Mouse (Mus musculus): Measurements from ENCODE around the gene Krtap7-1. TPM values are rescaled to one million over a fixed set of nuclear protein-coding genes. Genes with fewer than 3 reads are reported as not detected.

Gene Krtap7-1
- polyA plus RNA-seq (2015; fragmentation: Nextera tagmentation; extraction: Ambion mirVana), result not detected in 2 replicates

GRCm38 (mm10) chr16:89508223-89508622 is at the start of gene Krtap7-1:
TSS of gene Krtap7-1 (minus strand) at chr16:89508323.
- Histone ChIP-seq H3K4me2 (no peak within 1 kb of the TSS), H3K27ac (no peak within 1 kb of the TSS), H3K9ac (no peak within 1 kb of the TSS), H3K9me3 (replicated peaks) (no peaks in the 10 kb centered on the region), H3K27me3 (no peaks in the 10 kb centered on the region), H3K4me1 (replicated peaks) (no peaks in the 10 kb centered on the region), H3K36me3 (no peaks in the 10 kb centered on the region), H3K4me3 (no peak within 1 kb of the TSS)
- ATAC-seq (replicated peaks; ENCODE audit: insufficient number of reproducible peaks, insufficient read depth, low FRiP score, low read depth), result no peak
- WGBS, result 79% methylated on average over 4 of the region's 4 CpGs

DNA sequence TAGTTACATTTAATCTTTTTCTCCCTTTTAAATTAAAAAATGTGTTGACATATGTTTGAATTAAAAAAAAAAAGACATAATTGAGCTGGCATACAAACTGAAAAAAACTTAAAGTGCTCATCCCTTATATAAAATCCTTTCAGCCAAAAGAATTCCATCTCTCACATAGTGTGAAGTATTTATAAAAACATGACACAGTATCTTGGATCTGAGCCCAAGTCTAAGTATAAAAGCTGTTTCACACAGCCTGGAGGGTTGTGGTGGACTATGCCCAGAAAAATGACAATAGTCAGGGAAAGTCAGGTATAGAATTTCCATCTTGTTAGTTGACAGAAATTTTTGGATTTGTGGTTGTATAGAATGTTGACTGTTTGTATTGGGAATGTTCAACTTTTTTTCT is 42.2 kb upstream of the Krtap7-1 start:
- ATAC-seq (replicated peaks; ENCODE audit: insufficient number of reproducible peaks, insufficient read depth, low FRiP score, low read depth), result no peak
- no peak overlapping the region for H3K4me3 ChIP-seq
- no peaks in the 10 kb centered on the region for H3K4me1 ChIP-seq (replicated peaks)
- no peak overlapping the region for H3K4me2 ChIP-seq
- H3K36me3 ChIP-seq, result no peaks in the 10 kb centered on the region
- H3K9ac ChIP-seq, result no peak overlapping the region
- H3K9me3 ChIP-seq (replicated peaks), result no peaks in the 10 kb centered on the region
- no peaks in the 10 kb centered on the region for H3K27me3 ChIP-seq
- H3K27ac ChIP-seq, result no peak overlapping the region

DNA sequence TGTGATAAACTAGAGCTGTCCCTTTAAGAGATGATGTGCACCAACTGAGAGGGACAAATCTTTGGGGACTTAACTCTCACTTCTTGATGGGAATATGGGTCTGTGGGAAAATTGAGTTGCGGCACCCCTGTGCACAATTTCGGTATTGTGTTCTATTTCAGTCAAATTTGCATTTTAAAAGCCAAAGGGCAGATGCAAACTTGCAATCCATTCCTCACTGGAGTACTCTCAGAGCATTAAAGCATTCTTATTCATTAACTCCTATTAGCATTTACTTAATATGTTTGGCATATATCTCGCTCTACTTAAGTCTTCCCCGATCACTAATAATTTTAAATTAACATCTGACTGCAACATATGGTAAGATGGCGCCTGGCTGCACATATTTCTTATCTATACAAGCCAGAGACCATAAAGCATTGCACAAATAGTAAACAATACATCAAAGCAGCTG is 29.9 kb upstream of the Krtap7-1 start:
- Histone ChIP-seq H3K9ac (no peak overlapping the region), H3K4me3 (no peak overlapping the region), H3K27ac (no peak overlapping the region), H3K36me3 (no peaks in the 10 kb centered on the region), H3K4me1 (replicated peaks) (no peaks in the 10 kb centered on the region), H3K27me3 (no peaks in the 10 kb centered on the region), H3K4me2 (no peak overlapping the region), H3K9me3 (replicated peaks) (no peaks in the 10 kb centered on the region)
- 77% methylated on average over 5 of the region's 5 CpGs for WGBS
- no peak for ATAC-seq (replicated peaks; ENCODE audit: insufficient number of reproducible peaks, insufficient read depth, low FRiP score, low read depth)

DNA sequence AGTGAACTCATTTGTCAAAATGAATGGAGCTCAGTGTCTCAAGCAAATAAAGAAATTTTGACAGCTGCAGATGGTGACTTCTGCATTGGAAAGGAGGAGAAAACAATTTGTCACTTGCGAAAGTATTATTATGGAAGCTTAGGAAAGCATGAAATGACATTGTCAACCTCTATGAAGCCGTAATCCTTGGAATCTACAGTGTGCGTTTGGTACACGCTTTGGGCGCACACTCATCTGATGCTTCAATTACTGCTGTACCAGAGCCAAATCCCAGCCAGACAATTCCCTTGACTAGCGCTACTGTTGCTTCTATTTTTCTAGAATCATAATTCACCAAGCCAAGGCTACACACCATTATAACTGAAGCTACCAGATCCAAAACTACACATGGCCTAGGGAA is 29.2 kb upstream of the Krtap7-1 start:
- Histone ChIP-seq H3K4me1 (replicated peaks) (no peaks in the 10 kb centered on the region), H3K9me3 (replicated peaks) (no peaks in the 10 kb centered on the region), H3K9ac (no peak overlapping the region), H3K4me3 (no peak overlapping the region), H3K27ac (no peak overlapping the region), H3K4me2 (no peak overlapping the region), H3K27me3 (no peaks in the 10 kb centered on the region), H3K36me3 (no peaks in the 10 kb centered on the region)
- ATAC-seq (replicated peaks; ENCODE audit: insufficient number of reproducible peaks, insufficient read depth, low FRiP score, low read depth), result no peak
- 89% methylated on average over 6 of the region's 6 CpGs for WGBS

GRCm38 (mm10) chr16:89530547-89530946 is 22.4 kb upstream of the Krtap7-1 start:
- no peaks in the 10 kb centered on the region for H3K9me3 ChIP-seq (replicated peaks)
- H3K27me3 ChIP-seq, result no peaks in the 10 kb centered on the region
- no peak overlapping the region for H3K4me2 ChIP-seq
- H3K27ac ChIP-seq, result no peak overlapping the region
- no peak for ATAC-seq (replicated peaks; ENCODE audit: insufficient number of reproducible peaks, insufficient read depth, low FRiP score, low read depth)
- H3K9ac ChIP-seq, result no peak overlapping the region
- no peaks in the 10 kb centered on the region for H3K4me1 ChIP-seq (replicated peaks)
- no peaks in the 10 kb centered on the region for H3K36me3 ChIP-seq
- no peak overlapping the region for H3K4me3 ChIP-seq
- WGBS, result 53% methylated on average over 7 of the region's 7 CpGs

DNA sequence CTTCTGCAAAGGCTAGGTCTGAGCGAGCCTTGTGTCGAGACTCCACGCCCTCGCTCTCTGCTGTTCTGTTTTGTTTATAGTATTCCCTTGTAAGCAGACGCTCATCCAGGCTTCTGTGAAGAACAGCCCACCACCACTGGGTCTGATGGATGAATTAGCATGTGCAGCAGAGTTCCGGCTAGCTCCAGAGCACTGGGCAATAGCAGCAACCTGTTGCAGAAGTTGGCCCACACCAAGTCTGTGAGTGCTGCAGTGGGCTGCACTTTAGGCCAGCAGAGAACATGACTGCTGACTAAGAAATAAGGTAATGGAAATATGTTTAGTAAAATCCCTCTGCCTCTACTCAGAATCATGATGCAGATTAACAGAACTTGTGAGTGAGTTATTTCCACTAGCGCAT is 21.7 kb upstream of the Krtap7-1 start:
- H3K27me3 ChIP-seq, result no peaks in the 10 kb centered on the region
- H3K9ac ChIP-seq, result no peak overlapping the region
- no peaks in the 10 kb centered on the region for H3K36me3 ChIP-seq
- whole genome bisulfite sequencing, result 71% methylated on average over 7 of the region's 7 CpGs
- no peaks in the 10 kb centered on the region for H3K9me3 ChIP-seq (replicated peaks)
- no peak overlapping the region for H3K27ac ChIP-seq
- no peak overlapping the region for H3K4me2 ChIP-seq
- no peak for ATAC-seq (replicated peaks; ENCODE audit: insufficient number of reproducible peaks, insufficient read depth, low FRiP score, low read depth)
- no peak overlapping the region for H3K4me3 ChIP-seq
- no peaks in the 10 kb centered on the region for H3K4me1 ChIP-seq (replicated peaks)

DNA sequence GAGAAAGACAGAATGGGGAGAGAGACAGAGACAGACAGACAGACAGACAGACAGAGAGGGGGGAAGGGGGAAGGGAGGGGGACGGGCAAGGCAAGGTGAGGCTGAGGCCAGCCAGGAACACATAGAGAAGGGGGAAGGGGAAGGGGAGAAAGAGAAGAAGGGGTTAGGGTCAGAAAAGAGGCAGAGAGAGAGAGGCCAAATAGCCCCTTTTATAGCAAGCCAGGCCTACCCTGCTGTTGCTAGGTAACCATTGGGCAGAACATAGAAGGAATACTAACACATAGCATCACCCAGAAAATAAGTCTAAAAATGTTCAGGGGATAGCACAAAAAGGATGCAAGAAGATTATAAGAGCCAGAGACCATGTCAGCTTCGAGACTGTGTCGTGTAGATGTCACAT is 20.3 kb upstream of the Krtap7-1 start:
- no peak overlapping the region for H3K27ac ChIP-seq
- H3K4me2 ChIP-seq, result no peak overlapping the region
- no peaks in the 10 kb centered on the region for H3K4me1 ChIP-seq (replicated peaks)
- H3K36me3 ChIP-seq, result no peaks in the 10 kb centered on the region
- H3K27me3 ChIP-seq, result no peaks in the 10 kb centered on the region
- ATAC-seq (replicated peaks; ENCODE audit: insufficient number of reproducible peaks, insufficient read depth, low FRiP score, low read depth), result no peak
- H3K9me3 ChIP-seq (replicated peaks), result no peaks in the 10 kb centered on the region
- 83% methylated on average over 3 of the region's 3 CpGs for WGBS
- H3K4me3 ChIP-seq, result no peak overlapping the region
- H3K9ac ChIP-seq, result no peak overlapping the region

- no peaks in the 10 kb centered on the region for H3K9me3 ChIP-seq (replicated peaks)
- no peak for ATAC-seq (replicated peaks; ENCODE audit: insufficient number of reproducible peaks, insufficient read depth, low FRiP score, low read depth)
- 84% methylated on average over 4 of the region's 4 CpGs for WGBS
- H3K27ac ChIP-seq, result no peak overlapping the region
- H3K4me3 ChIP-seq, result no peak overlapping the region
- H3K36me3 ChIP-seq, result no peaks in the 10 kb centered on the region
- no peak overlapping the region for H3K9ac ChIP-seq
- peaks cover 3% of the 10 kb centered on the region; the same call in 1 of the 2 replicates for H3K4me1 ChIP-seq (replicated peaks)
- H3K4me2 ChIP-seq, result no peak overlapping the region
- no peaks in the 10 kb centered on the region for H3K27me3 ChIP-seq
Measured at GRCm38 (mm10) chr16:89520996-89521395, 12.9 kb upstream of the Krtap7-1 start.

GRCm38 (mm10) chr16:89520555-89520954 is 12.4 kb upstream of the Krtap7-1 start:
- no peaks in the 10 kb centered on the region for H3K36me3 ChIP-seq
- no peaks in the 10 kb centered on the region for H3K27me3 ChIP-seq
- peaks cover 3% of the 10 kb centered on the region; the same call in 1 of the 2 replicates for H3K4me1 ChIP-seq (replicated peaks)
- no peak overlapping the region for H3K4me3 ChIP-seq
- 66% methylated on average over 2 of the region's 2 CpGs for WGBS
- H3K9me3 ChIP-seq (replicated peaks), result no peaks in the 10 kb centered on the region
- ATAC-seq (replicated peaks; ENCODE audit: insufficient number of reproducible peaks, insufficient read depth, low FRiP score, low read depth), result no peak
- no peak overlapping the region for H3K9ac ChIP-seq
- no peak overlapping the region for H3K27ac ChIP-seq
- no peak overlapping the region for H3K4me2 ChIP-seq

GRCm38 (mm10) chr16:89520091-89520490 is 12.0 kb upstream of the Krtap7-1 start:
- H3K27me3 ChIP-seq, result no peaks in the 10 kb centered on the region
- H3K4me1 ChIP-seq (replicated peaks), result peaks cover 3% of the 10 kb centered on the region; the same call in 1 of the 2 replicates
- H3K4me3 ChIP-seq, result no peak overlapping the region
- no peaks in the 10 kb centered on the region for H3K9me3 ChIP-seq (replicated peaks)
- H3K4me2 ChIP-seq, result no peak overlapping the region
- no peak for ATAC-seq (replicated peaks; ENCODE audit: insufficient number of reproducible peaks, insufficient read depth, low FRiP score, low read depth)
- H3K9ac ChIP-seq, result no peak overlapping the region
- 50% methylated on average over 6 of the region's 6 CpGs for WGBS
- H3K27ac ChIP-seq, result no peak overlapping the region; the same call in 1 of the 2 replicates
- H3K36me3 ChIP-seq, result no peaks in the 10 kb centered on the region

DNA sequence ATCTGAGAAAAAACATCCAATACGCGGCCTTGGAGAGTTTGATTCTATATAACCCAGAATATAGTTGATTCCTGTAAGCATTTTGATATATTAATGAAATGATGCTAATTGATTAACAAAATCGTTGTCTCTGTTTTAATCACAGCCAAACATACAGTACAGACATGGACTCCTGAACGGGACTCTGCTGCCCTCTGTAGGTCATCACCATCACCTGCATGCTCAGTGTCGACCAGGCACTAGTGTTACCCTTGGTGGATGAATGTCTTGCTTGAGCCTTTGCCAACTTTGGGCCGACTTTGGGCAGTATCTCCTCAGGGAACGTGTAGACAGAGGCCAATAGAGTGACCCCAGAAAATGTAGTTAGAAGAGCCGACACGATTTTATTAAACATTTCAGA is 9.5 kb upstream of the Krtap7-1 start:
- Histone ChIP-seq H3K36me3 (no peaks in the 10 kb centered on the region), H3K4me3 (no peak overlapping the region), H3K4me1 (replicated peaks) (peaks cover 3% of the 10 kb centered on the region; the same call in 1 of the 2 replicates), H3K9me3 (replicated peaks) (no peaks in the 10 kb centered on the region), H3K27ac (no peak overlapping the region), H3K27me3 (no peaks in the 10 kb centered on the region), H3K9ac (no peak overlapping the region), H3K4me2 (no peak overlapping the region)
- no peak for ATAC-seq (replicated peaks; ENCODE audit: insufficient number of reproducible peaks, insufficient read depth, low FRiP score, low read depth)
- WGBS, result 45% methylated on average over 9 of the region's 9 CpGs

DNA sequence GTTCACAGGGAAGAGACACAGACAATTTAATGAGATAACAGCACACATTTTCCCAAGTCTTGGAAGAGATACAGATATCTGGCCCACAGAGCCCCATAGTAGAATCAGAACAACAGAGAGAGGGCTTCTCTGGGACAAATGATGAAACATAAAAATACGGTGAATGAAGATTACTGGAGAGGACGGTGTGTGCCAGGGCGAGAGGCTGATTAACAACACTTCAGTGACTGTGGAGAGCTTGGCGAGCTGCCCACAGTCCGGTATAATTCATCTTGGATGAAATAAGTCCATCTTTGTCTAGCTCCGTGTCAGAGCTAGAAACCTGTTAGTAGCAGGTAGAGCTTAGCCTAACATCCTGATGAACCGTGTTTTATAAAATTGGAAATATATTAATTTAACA is 5.3 kb upstream of the Krtap7-1 start:
- H3K4me2 ChIP-seq, result no peak overlapping the region
- no peak overlapping the region for H3K27ac ChIP-seq
- ATAC-seq (replicated peaks; ENCODE audit: insufficient number of reproducible peaks, insufficient read depth, low FRiP score, low read depth), result no peak
- no peak overlapping the region for H3K9ac ChIP-seq
- 45% methylated on average over 7 of the region's 7 CpGs for WGBS
- H3K36me3 ChIP-seq, result no peaks in the 10 kb centered on the region
- no peak overlapping the region for H3K4me3 ChIP-seq
- no peaks in the 10 kb centered on the region for H3K9me3 ChIP-seq (replicated peaks)
- no peaks in the 10 kb centered on the region for H3K27me3 ChIP-seq
- no peaks in the 10 kb centered on the region for H3K4me1 ChIP-seq (replicated peaks)
